Mouse (Mus musculus): Measurements from ENCODE around the gene Itga11. TPM values are rescaled to one million over a fixed set of nuclear protein-coding genes. Genes with fewer than 3 reads are reported as not detected.

The Itga11 gene
- total and polyA plus RNA-seq, 2 experiments from 2014 or later: 0.50 to 2.1 TPM

DNA sequence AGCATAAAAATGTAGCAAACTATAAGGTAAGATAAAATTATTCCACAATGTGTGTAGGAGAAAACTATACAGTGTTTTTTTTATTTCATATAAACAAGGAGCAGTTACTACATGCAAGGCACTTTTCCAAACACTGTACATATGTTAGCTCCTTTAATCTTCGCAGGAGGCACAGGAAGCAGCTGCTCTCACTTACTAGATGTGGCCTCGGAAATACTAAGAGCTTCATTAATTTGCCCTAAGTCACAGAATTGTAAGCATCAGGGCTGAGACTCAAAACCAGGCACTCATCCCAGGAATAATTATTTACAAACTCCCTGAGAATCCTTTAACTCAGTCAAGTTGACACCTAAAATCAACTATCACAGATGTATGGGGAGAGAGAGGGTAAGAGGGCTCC, 14.2 kb upstream of the Itga11 start:
- DNase-seq (ENCODE audit: low spot score): no peak

DNA sequence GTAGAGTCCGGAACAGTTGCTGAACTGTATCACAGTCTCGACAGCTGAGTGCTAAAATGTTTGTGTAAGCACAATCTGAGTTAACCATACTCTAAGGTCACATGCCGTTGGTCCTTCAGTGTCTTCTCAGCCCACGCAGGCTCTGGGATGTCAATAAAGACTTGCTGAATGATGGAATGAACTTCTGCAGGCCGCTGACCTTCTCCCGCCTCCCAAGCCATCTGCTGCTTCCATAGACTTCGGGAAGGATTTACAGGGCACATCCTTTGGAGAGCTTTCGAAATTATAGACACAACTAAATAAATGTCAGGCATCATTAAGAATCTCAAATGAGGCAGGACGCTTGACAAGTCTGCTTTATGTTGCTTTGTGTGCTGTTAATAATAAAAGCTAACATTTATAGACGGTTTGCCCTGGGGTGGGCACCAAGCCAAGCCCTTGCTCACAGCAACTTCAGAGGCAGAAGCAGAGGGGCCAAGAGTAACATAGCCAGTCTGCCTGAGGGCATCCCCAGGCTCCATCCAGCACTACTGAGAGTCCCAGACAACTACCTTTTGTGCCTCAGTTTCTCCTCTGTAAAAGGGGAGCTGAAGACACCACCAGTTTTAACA, 13.4 kb upstream of the Itga11 start:
- ATAC-seq (no peak), DNase-seq (ENCODE audit: low spot score) (peak; percentile 25)
- Histone ChIP-seq H3K4me1 (ENCODE audit: insufficient read depth, low read length) (no peaks in the 10 kb centered on the region), H3K27me3 (ENCODE audit: insufficient read depth, low read length) (no peaks in the 10 kb centered on the region), H3K9ac (replicated peaks; ENCODE audit: low read length) (no peak overlapping the region), H3K4me2 (ENCODE audit: low read depth, low read length) (no peak overlapping the region), H3K9me3 (ENCODE audit: low read length) (no peaks in the 10 kb centered on the region), H3K36me3 (ENCODE audit: insufficient read depth, low read length) (no peaks in the 10 kb centered on the region), H3K27ac (no peak overlapping the region), H3K4me3 (ENCODE audit: low read length) (no peak overlapping the region)
- no peak for TF ChIP-seq CTCF (IDR thresholded peaks at IDR 0.05; ENCODE audit: low read depth)
- WGBS: 40% methylated on average over 10 of the region's 10 CpGs

More for the DNA sequence above, 14.2 kb upstream of the Itga11 start:
- Histone ChIP-seq H3K4me1 (ENCODE audit: insufficient read depth, low read length) (no peaks in the 10 kb centered on the region), H3K9ac (replicated peaks; ENCODE audit: low read length) (no peak overlapping the region), H3K27me3 (ENCODE audit: insufficient read depth, low read length) (no peaks in the 10 kb centered on the region), H3K36me3 (ENCODE audit: insufficient read depth, low read length) (no peaks in the 10 kb centered on the region), H3K27ac (no peak overlapping the region), H3K4me2 (ENCODE audit: low read depth, low read length) (no peak overlapping the region), H3K9me3 (ENCODE audit: low read length) (no peaks in the 10 kb centered on the region), H3K4me3 (ENCODE audit: low read length) (no peak overlapping the region)
- WGBS: 51% methylated on average over 2 of the region's 2 CpGs
- no peak for ATAC-seq
- TF ChIP-seq CTCF (IDR thresholded peaks at IDR 0.05; ENCODE audit: low read depth): no peak

DNA sequence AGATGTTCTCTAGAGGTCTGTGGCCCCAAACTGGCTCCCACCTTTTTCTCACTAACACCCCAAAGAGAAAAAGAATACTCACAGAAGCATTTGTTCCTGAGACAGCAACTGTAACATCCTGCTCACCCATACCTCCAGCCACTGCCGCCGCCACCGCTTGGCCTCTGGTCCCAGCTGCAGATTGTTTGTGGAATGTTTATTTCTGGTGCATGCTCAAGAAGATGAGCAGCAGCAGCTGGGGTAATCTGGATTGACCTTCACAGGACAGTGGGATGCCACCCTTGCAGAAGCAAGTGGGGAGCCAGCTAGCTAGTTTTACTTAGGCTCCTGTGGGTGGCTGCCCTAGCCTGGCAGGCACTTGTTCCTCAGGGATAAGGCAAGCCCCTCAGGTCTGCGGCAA, 11.7 kb upstream of the Itga11 start:
- TF ChIP-seq CTCF (IDR thresholded peaks at IDR 0.05; ENCODE audit: low read depth): no peak
- Histone ChIP-seq H3K9me3 (ENCODE audit: low read length) (no peaks in the 10 kb centered on the region), H3K27me3 (ENCODE audit: insufficient read depth, low read length) (no peaks in the 10 kb centered on the region), H3K36me3 (ENCODE audit: insufficient read depth, low read length) (no peaks in the 10 kb centered on the region), H3K4me1 (ENCODE audit: insufficient read depth, low read length) (no peaks in the 10 kb centered on the region), H3K4me2 (ENCODE audit: low read depth, low read length) (no peak overlapping the region), H3K9ac (replicated peaks; ENCODE audit: low read length) (no peak overlapping the region), H3K4me3 (ENCODE audit: low read length) (no peak overlapping the region), H3K27ac (no peak overlapping the region)
- no peak for DNase-seq (ENCODE audit: low spot score)
- WGBS: 85% methylated on average over 4 of the region's 4 CpGs
- ATAC-seq: no peak

DNA sequence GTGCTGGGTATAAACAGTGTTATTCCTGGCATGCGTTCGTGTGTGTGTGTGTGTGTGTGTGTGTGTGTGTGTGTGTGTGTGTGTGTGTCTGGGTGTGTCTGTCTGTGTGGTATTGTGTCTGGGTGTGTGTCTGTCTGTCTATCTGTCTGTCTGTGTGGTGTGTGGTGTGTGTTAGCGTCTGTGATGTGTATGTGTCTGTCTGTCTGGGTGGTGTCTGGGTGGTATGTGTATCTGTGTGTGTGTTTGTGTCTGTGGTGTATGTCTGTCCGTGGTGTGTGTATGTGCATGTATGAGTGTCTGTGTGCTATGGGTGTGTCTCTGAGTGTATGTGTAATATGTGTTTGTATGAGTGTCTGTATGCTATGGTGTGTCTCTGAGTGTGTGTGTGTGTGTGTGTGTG, 9.1 kb upstream of the Itga11 start:
- no peaks in the 10 kb centered on the region for H3K9me3 ChIP-seq (ENCODE audit: low read length)
- no peaks in the 10 kb centered on the region for H3K27me3 ChIP-seq (ENCODE audit: insufficient read depth, low read length)
- no peak overlapping the region for H3K27ac ChIP-seq
- H3K4me2 ChIP-seq (ENCODE audit: low read depth, low read length): no peak overlapping the region
- 91% methylated on average over 4 of the region's 4 CpGs for WGBS
- no peak overlapping the region for H3K4me3 ChIP-seq (ENCODE audit: low read length)
- ATAC-seq (no peak), DNase-seq (ENCODE audit: low spot score) (no peak)
- H3K36me3 ChIP-seq (ENCODE audit: insufficient read depth, low read length): no peaks in the 10 kb centered on the region
- H3K9ac ChIP-seq (replicated peaks; ENCODE audit: low read length): no peak overlapping the region
- no peak for TF ChIP-seq CTCF (IDR thresholded peaks at IDR 0.05; ENCODE audit: low read depth)
- H3K4me1 ChIP-seq (ENCODE audit: insufficient read depth, low read length): no peaks in the 10 kb centered on the region

DNA sequence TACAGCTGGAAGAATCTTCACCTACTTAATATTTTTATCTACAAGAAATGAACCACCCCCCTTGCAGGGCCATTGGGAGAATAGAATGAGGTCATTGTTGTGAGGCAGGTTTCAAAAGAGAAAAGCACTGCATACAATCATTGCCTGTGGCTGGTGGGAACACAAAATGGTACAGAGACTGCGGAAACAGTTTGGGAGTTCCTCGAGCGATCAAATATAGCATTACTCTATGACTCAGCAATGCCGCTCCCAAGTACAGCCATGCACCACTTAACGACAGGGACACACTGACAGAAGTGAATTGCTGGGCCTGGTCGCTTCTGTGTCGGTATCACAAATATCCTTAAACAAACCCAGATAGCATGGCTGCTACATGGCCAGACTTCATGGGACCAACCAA, 4.4 kb upstream of the Itga11 start:
- H3K36me3 ChIP-seq (ENCODE audit: insufficient read depth, low read length): no peaks in the 10 kb centered on the region
- H3K9ac ChIP-seq (replicated peaks; ENCODE audit: low read length): no peak overlapping the region
- H3K27ac ChIP-seq: no peak overlapping the region
- no peaks in the 10 kb centered on the region for H3K9me3 ChIP-seq (ENCODE audit: low read length)
- ATAC-seq: no peak
- peaks cover 6% of the 10 kb centered on the region for H3K4me1 ChIP-seq (ENCODE audit: insufficient read depth, low read length)
- DNase-seq (ENCODE audit: low spot score): peak; percentile 6
- H3K4me2 ChIP-seq (ENCODE audit: low read depth, low read length): no peak overlapping the region
- no peak overlapping the region for H3K4me3 ChIP-seq (ENCODE audit: low read length)
- TF ChIP-seq CTCF (IDR thresholded peaks at IDR 0.05; ENCODE audit: low read depth): no peak
- no peaks in the 10 kb centered on the region for H3K27me3 ChIP-seq (ENCODE audit: insufficient read depth, low read length)
- 82% methylated on average over 7 of the region's 7 CpGs for WGBS

DNA sequence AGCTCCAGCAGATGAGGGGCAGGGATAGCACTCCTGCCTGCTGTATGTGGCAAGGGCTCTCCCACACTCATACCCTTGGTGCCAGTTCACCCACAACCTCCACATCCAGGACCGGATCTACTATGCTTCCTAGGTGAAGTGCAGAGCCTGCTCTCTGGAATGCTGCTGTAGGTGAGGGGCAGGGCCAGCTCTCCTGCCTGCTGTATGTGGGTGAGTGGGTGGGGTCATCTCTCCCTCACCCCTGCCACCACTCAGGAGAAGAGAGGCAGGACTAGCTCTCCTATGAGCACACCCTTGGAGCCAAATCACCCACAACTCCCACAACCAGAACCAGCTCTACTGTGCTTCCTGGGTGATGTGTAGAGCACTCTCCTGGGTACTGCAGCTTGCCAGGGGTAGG, 2.5 kb upstream of the Itga11 start:
- no peak overlapping the region for H3K4me2 ChIP-seq (ENCODE audit: low read depth, low read length)
- H3K27ac ChIP-seq: no peak overlapping the region
- H3K36me3 ChIP-seq (ENCODE audit: insufficient read depth, low read length): no peaks in the 10 kb centered on the region
- H3K9ac ChIP-seq (replicated peaks; ENCODE audit: low read length): no peak overlapping the region
- DNase-seq (ENCODE audit: low spot score) (no peak), ATAC-seq (no peak)
- no peak overlapping the region for H3K4me3 ChIP-seq (ENCODE audit: low read length)
- H3K9me3 ChIP-seq (ENCODE audit: low read length): no peaks in the 10 kb centered on the region
- TF ChIP-seq CTCF (IDR thresholded peaks at IDR 0.05; ENCODE audit: low read depth): no peak
- 80% methylated on average over 1 of the region's 1 CpGs for WGBS
- peaks cover 8% of the 10 kb centered on the region for H3K4me1 ChIP-seq (ENCODE audit: insufficient read depth, low read length)
- peaks cover 14% of the 10 kb centered on the region for H3K27me3 ChIP-seq (ENCODE audit: insufficient read depth, low read length)

DNA sequence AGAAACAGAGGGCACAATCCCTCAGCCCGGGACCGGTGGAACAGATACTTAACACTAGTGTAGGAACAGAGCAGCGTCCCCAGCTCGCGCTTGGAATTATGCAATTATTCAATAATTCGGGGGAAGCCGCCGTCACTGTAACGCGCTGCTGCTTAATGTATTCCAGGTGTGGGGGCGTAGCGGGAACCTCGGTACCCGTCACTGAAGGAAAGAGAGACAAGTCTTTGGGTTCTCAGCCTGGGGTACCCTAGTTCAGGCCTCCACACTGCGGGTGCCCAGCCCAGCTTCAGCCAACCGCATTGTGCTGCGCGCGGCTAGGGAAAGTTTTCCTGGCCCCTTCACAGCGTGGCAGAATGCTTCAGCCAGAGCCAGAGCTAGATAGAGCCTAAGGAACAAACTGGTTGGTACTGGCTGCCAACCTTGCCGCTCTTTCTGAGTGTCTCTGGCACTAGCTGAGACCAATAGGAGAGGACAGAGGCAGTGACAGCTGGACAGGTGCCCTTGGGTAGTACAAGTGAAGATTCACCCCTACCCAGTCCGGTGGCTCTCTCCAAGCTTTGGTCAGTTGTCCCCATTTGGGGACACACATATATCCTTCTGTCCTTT, 1.0 kb downstream of the Itga11 start:
- H3K27me3 ChIP-seq (ENCODE audit: insufficient read depth, low read length): peaks cover 14% of the 10 kb centered on the region
- peak overlapping the region; percentile 27 for H3K4me3 ChIP-seq (ENCODE audit: low read length)
- no peaks in the 10 kb centered on the region for H3K9me3 ChIP-seq (ENCODE audit: low read length)
- peak overlapping the region; percentile 57 for H3K4me2 ChIP-seq (ENCODE audit: low read depth, low read length)
- DNase-seq (ENCODE audit: low spot score) (peak; percentile 27), ATAC-seq (peak; percentile 29; the same call in 1 of the 2 replicates)
- no peak overlapping the region for H3K27ac ChIP-seq
- peaks cover 8% of the 10 kb centered on the region for H3K4me1 ChIP-seq (ENCODE audit: insufficient read depth, low read length)
- no peaks in the 10 kb centered on the region for H3K36me3 ChIP-seq (ENCODE audit: insufficient read depth, low read length)
- no peak for TF ChIP-seq CTCF (IDR thresholded peaks at IDR 0.05; ENCODE audit: low read depth)
- no peak overlapping the region for H3K9ac ChIP-seq (replicated peaks; ENCODE audit: low read length)
- 4% methylated on average over 22 of the region's 22 CpGs for WGBS

All from hindbrain, postnatal 0 days (tissue).